Mouse (Mus musculus): ENCODE results near the gene BC053393.
"Not testable (repeated sequence)": the region's sequence is repeated elsewhere in the genome, so short reads cannot be mapped to it uniquely, and the experiment has no call there.

BC053393 gene

DNA sequence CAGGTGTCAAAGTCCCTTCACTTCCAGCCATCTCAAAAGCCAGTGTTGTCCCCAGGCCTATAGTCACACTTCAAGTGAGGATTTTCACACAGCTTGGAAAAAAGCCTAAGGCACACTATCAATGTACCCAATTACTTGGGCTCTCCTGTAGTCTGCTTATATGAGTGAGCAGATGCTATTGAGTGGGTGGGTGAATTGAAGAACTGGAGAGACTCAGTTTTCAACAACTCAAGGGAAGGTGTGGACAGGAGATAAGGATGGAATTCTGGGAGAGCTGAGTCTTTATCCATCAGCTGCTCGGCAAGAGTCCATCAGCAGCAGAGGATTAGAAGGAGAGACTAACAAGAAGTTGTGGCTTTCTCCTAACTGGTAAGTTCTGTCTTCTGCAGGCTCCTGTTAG lies at the start of gene BC053393:
Gene BC053393, plus strand, starts transcription at position 210 of the 400 bp plus-strand sequence.
- DNase-seq (ENCODE audit: low read depth) = no peak

DNA sequence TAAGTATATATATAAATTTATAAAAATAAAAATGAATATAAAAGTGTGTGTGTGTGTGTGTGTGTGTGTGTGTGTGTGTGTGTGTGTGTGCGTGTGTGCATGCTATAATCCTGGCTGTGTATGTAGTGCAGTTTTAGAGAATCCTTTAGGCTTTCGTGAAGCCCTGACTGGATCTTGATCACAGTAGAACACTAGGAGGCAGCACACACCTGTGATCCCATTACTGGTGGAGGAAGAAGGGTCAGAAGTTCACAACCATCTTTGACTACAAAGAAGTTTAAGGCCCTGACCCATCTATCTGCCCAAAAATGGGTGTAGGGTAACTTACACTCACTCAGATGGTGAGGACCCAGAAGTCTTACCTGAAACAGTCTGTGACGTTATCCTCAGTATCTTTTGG lies 48.6 kb upstream of the BC053393 start:
- DNase-seq (ENCODE audit: low read depth) = no peak

DNA sequence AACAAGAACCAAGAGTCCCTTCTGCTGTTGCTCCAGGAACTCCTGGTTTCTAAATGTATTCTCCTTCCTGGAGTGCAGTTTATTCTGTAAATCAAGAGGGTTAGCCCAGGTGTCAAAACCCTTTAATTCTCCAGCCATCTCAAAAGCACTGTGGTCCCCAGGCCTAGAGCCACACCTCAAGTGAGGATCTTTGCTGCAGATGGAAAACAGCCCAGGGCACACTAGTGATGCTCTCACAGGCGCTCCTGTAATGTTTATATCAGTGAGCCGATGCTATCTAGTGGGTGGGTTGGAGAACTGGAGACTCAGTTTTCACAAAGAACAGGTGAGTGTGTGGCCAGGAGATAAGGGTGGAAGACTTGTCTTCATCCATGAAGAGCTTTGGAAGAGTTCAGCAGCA lies 47.4 kb upstream of the BC053393 start, which contains the start of gene Gm12169:
Gene Gm12169, plus strand, starts transcription at position 301 of the 400 bp plus-strand sequence.
- DNase-seq (ENCODE audit: low read depth) = no peak

- no peak for DNase-seq (ENCODE audit: low read depth)
Observed at GRCm38 (mm10) chr11:46530149-46530548, 41.2 kb upstream of the BC053393 start.

DNA sequence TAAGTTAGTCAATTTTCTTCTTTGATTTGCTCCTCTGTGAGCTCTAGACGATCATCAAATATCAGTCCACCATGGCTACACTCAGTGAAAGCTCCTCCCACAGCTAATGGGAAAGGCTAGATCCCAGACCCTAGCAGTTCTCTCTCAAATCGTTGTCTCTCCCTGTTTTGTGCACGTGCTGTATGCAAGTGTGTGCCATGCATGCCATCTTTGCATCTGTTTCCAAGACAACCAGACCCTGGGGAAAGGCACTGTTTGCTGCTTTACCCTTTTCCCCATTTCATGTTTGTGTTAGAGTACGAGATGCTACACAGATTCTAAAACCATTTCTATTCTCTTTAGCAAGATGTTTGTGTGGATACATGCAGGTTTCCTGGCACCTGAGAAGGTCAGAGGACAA lies 34.4 kb upstream of the BC053393 start:
- DNase-seq (ENCODE audit: low read depth) = no peak

DNA sequence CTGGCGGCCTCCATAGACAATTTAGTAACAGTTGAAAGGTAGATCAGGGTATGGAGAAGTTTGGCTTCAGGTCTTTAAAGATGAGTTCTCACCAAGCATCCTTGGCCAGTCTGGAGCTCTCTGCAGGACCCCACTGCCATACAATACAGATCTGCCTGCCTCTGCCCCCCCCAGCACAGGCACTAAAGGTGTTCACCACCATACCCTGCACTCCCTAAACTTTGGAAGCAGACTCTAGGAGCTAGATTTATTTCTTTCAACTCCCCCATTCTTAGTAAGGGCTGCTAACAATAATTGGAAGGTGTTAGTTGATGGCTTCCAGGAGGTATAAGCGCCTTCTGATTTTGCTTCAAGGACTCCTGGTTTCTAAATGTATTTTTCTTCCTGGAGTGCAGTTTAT lies 27.8 kb upstream of the BC053393 start:
- no peak for DNase-seq (ENCODE audit: low read depth)

DNA sequence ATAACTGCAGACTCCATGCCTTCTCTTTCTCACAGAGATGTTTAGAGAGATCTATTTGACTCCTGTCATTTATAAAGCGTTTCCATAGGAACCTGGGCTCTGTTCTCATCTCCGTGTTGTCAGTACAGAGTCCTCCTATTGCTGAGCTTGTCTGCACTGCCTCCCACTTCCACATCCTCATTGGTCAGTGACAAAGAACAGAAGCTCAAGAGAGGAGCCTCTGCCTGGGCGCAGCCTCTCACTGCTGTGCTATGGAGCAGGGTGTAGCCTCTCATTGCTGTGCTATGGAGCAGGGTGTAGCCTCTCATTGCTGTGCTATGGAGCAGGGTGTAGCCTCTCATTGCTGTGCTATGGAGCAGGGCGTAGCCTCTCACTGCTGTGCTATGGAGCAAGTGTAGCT lies 21.6 kb upstream of the BC053393 start:
- no peak for DNase-seq (ENCODE audit: low read depth)

DNA sequence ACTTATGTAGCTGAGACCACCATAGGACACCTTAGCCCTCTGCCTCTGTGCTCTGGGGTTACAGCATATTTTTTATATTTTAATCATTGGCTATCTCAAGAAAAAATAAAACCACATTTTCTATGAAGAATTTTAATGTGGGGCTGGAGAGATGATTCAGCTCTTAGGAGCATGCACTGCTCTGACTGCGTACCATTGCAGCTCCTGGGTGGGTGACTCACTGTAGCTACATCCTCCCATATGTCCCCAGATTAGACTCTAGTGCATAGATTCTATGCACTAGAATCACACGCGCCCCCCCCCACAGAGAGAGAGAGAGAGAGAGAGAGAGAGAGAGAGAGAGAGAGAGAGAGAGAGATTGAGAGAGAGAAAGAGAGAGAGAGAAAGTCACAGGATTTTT lies 18.6 kb upstream of the BC053393 start:
- DNase-seq (ENCODE audit: low read depth) = no peak

DNA sequence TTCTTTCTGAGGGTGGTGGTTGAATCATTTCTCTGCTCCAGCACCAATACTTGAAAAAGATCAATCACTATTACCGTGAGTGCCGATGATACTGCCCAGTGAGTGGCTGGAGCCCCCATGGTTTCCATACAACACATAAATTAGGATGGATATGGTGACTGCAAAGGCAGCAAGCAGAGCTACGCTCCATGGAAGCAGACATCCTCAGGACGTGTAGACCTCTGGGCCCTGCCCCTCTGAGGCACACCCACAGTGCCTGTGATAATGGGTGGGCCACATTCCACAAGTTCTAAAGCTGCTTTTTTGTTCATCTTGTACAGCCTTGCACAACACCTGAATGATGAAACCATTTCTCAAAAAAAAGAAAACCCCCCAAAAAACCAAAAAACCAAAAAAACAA lies 10.2 kb upstream of the BC053393 start:
- no peak for DNase-seq (ENCODE audit: low read depth)

DNA sequence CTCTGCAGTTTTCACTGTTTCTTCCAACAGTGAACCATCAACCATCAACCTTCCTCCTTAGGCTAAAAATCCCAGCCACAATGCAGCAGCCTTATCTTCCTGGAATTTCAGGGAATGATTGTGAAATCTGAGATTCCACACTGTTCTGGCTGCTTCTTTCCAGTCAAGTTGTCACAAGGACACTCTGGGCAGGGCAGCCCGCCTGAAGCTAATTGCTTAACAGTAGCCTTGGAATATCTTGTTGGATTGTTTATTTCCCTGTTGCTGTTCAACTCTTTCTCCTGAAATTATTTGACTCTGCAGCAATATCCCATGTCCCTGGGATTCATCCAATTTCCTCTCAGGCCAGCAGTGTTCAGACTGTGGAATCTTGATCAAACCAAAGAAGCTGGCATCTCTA lies 6.7 kb upstream of the BC053393 start:
- no peak for DNase-seq (ENCODE audit: low read depth)

DNA sequence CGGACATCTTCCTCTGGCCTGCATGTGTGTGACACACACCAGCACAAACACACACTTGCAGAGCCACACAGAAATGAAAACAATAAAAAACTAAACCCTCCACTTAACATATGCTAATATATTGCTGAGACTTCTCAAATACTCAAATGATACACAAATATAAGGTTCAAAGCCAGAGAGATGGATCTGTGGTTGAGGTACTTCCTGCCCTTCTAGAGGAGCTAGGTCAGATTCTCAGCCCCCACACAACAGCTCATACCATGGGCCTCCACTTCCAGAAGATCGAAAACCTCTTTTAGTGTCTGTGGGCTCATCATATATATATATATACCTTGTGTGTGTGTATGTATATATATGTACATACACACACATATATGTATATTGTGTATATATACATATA lies 5.4 kb upstream of the BC053393 start:
- no peak for DNase-seq (ENCODE audit: low read depth)

- no peak for DNase-seq (ENCODE audit: low read depth)
Observed at GRCm38 (mm10) chr11:46569107-46569506, 2.2 kb upstream of the BC053393 start.

- no peak for DNase-seq (ENCODE audit: low read depth)
Observed at GRCm38 (mm10) chr11:46578771-46579281, 7.5 kb downstream of the BC053393 start.

DNA sequence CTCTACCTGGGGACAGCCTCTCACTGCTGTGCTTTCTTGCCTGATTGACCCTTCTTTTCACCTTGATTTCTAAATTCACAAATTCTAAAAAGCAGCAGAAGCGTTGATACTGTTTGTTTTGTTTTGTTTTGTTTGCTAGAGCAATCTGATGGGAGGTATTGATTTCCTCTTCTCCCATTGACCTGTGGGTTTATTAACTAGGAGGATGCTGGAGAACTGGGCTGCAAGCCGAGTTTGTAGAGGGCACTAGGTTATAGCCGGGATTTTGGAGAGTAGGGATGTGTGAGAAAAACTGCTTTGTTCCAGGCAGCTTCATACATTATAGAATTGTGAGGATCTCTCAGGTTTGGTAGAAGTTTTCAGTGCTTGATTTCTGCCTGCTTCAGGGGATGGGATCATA lies 9.1 kb downstream of the BC053393 start:
- DNase-seq (ENCODE audit: low read depth) = no peak

DNA sequence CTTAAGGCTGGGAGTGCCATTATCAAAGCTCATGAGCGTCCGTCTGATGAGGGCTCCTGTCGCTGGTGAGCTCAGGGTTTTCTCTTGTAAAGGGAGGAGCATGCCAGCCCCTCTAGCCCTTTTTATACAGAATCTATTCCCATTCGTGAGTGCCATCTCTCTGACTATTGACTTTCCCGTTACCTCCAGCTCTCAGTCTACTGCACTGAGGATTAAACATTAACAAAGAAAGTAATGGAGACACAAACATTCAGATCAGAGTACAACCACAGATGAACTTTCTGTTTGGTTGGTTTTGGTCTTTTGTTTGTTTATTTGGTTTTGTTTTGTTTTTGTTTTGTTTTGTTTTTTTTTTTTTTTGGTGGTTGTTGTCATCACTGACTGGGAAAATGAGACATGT lies 11.4 kb downstream of the BC053393 start:
- DNase-seq (ENCODE audit: low read depth) = no peak

- no peak for DNase-seq (ENCODE audit: low read depth)
Observed at GRCm38 (mm10) chr11:46592416-46592815, 21.1 kb downstream of the BC053393 start.

- no peak for DNase-seq (ENCODE audit: low read depth)
Observed at GRCm38 (mm10) chr11:46619929-46620328, 48.6 kb downstream of the BC053393 start.

GRCm38 (mm10) chr11:46620414-46621168 lies 49.3 kb downstream of the BC053393 start:
- no peak for DNase-seq (ENCODE audit: low read depth)

DNA sequence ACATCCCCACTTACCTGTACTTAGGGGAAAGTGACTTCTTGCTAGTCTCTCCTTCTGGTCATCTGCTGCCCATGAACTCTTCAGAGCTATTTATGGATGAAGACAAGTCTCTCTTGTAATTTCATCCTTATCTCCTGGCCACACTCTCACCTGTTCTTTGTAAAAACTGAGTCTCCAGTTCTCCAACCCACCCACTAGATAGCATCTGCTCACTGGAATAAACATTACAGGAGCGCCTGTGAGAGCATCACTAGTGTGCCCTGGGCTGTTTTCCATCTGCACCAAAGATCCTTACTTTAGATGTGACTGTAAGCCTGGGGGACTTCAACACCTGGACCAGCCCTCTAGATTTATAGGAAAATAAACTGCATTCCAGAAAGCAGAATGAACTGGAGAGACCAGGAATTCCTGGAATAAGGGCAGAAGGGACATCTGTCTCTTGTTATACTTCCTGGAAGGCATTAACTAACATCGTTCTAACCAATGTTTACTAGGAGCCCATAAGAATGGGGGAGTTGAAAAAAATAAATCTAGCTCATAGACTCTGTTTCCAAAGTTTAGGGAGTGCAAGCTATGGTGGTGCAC lies 58.0 kb downstream of the BC053393 start, which contains the start of gene Dppa1:
Gene Dppa1, minus strand, starts transcription at position 51 of the 585 bp plus-strand sequence.
- DNase-seq (ENCODE audit: low read depth) = no peak

GRCm38 (mm10) chr11:46631635-46632034 lies 60.3 kb downstream of the BC053393 start:
- DNase-seq (ENCODE audit: low read depth) = no peak

GRCm38 (mm10) chr11:46635516-46635915 lies 64.2 kb downstream of the BC053393 start:
- not testable (repeated sequence) for DNase-seq (ENCODE audit: low read depth)

DNA sequence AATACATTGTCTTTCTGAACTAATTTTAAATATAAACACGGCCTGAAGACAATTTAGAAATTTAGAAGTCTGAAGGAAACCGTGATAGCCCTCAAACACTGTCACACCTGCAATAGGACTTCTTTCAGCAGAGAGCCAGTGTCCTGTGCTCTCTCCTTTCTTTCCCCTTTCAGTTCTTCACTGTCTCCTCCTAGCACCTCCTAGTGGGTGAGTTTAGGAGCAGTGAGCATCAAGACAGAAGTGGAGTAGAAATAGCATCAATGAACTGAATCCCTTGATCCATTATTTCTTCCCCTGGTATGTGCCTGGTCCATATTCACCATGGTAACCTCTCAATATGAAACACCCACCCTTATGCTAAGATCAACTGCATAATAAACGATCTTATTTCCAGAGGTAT lies 65.2 kb downstream of the BC053393 start:
- DNase-seq (ENCODE audit: low read depth) = no peak

All from c-Kit-positive CD71-positive TER-119-negative erythroid progenitor cells, embryonic 14.5 days (primary cell).